Mouse (Mus musculus) CD4-positive helper T cell, adult 2 months (primary cell): ENCODE results near the gene Gm20661.
A peak's percentile ranks its signal among the peaks of the same experiment; 100 is the strongest.

ENCODE experiments used
- DNase-seq: peaks from one replicate; pipeline ENCODE4 v3.0.0-alpha.2; 2012; ENCODE audit warnings: low read depth, missing footprints, low spot score

The Gm20661 gene

GRCm38 (mm10) chr9:107982681-107983346 is at the start of gene Gm20661:
Gene Gm20661 (plus strand): TSS chr9:107983058.
- peak; percentile 41 for DNase-seq

GRCm38 (mm10) chr9:107934146-107934545 is 48.7 kb upstream of the Gm20661 start:
- DNase-seq = no peak

- DNase-seq = no peak
Measured at GRCm38 (mm10) chr9:107935374-107935773, 47.5 kb upstream of the Gm20661 start, which contains the start of gene Camkv. Gene Camkv (plus strand): TSS chr9:107935674.

- peak; percentile 45 for DNase-seq
Measured at GRCm38 (mm10) chr9:107935790-107936214, 47.1 kb upstream of the Gm20661 start.

- no peak for DNase-seq
Measured at GRCm38 (mm10) chr9:107936215-107936822, 46.5 kb upstream of the Gm20661 start.

- no peak for DNase-seq
Measured at GRCm38 (mm10) chr9:107936831-107937230, 46.0 kb upstream of the Gm20661 start.

GRCm38 (mm10) chr9:107947241-107948194 is 35.3 kb upstream of the Gm20661 start:
- no peak for DNase-seq

GRCm38 (mm10) chr9:107949184-107949921 is 33.5 kb upstream of the Gm20661 start:
- DNase-seq = no peak

GRCm38 (mm10) chr9:107949922-107950235 is 33.0 kb upstream of the Gm20661 start, which contains the start of gene Traip:
Gene Traip (plus strand): TSS chr9:107950136.
- DNase-seq = no peak

- peak; percentile 88 for DNase-seq
Measured at GRCm38 (mm10) chr9:107950460-107951355, 32.1 kb upstream of the Gm20661 start.

- no peak for DNase-seq
Measured at GRCm38 (mm10) chr9:107955613-107956289, 27.1 kb upstream of the Gm20661 start.

GRCm38 (mm10) chr9:107957141-107957540 is 25.7 kb upstream of the Gm20661 start:
- DNase-seq = no peak

- DNase-seq = no peak
Measured at GRCm38 (mm10) chr9:107959896-107960295, 23.0 kb upstream of the Gm20661 start.

- DNase-seq = peak; percentile 22
Measured at GRCm38 (mm10) chr9:107960928-107961327, 21.9 kb upstream of the Gm20661 start.

GRCm38 (mm10) chr9:107961351-107961762 is 21.5 kb upstream of the Gm20661 start:
- DNase-seq = no peak

- DNase-seq = no peak
Measured at GRCm38 (mm10) chr9:107961881-107962280, 21.0 kb upstream of the Gm20661 start.

- no peak for DNase-seq
Measured at GRCm38 (mm10) chr9:107962916-107963315, 19.9 kb upstream of the Gm20661 start.

- peak; percentile 77 for DNase-seq
Measured at GRCm38 (mm10) chr9:107963700-107964099, 19.2 kb upstream of the Gm20661 start.

- no peak for DNase-seq
Measured at GRCm38 (mm10) chr9:107964681-107965080, 18.2 kb upstream of the Gm20661 start.

- no peak for DNase-seq
Measured at GRCm38 (mm10) chr9:107966676-107967075, 16.2 kb upstream of the Gm20661 start.
